Mouse (Mus musculus): ENCODE measurements at regions not wholly inside any gene's neighbourhood (a gene's known extent, or its start where the extent isn't known, plus 50 kb on each side); places are given as distances from the start of the nearest gene placed in this dataset.

DNA sequence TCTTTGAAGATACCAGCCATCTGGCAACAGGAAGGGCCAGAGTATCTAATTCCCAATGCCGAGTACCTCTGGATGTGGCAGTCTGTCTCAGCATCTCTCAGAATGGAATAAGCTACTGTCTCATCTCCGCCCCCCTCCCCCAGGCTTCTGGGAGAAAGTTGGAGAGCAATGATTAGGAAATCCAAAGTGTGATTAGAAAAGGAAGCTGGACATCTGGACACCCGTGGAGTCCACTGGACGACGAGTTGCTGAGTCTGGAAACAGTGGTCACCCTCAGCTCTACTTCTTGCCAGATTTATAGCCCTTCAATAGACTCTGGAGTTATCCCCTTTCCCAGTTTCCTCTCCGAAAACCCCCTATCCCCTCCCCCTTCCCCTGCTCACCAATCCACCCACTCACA lies 105.3 kb upstream of the Tmtc2 start:
- 76% methylated on average over 6 of the region's 6 CpGs for WGBS
- ATAC-seq (ENCODE audit: low FRiP score, low read depth) (no peak), DNase-seq (ENCODE audit: low spot score) (no peak)
- no peak overlapping the region for H3K9ac ChIP-seq (ENCODE audit: low read depth, low read length, severe bottlenecking)
- H3K36me3 ChIP-seq (ENCODE audit: control insufficient read depth, insufficient read depth, low read length): no peaks in the 10 kb centered on the region
- H3K4me2 ChIP-seq (replicated peaks; ENCODE audit: low read depth, low read length, severe bottlenecking): no peak overlapping the region
- H3K4me1 ChIP-seq (ENCODE audit: control insufficient read depth, insufficient read depth, low read length): no peaks in the 10 kb centered on the region
- no peaks in the 10 kb centered on the region for H3K27me3 ChIP-seq (ENCODE audit: control insufficient read depth, insufficient read depth, low read length)
- no peak overlapping the region for H3K4me3 ChIP-seq (replicated peaks; ENCODE audit: low read length)
- no peak for TF ChIP-seq POLR2A (IDR thresholded peaks at IDR 0.05; ENCODE audit: borderline replicate concordance, extremely low read depth, insufficient read depth, insufficient read length)
- no peaks in the 10 kb centered on the region; the same call in 1 of the 2 replicates for H3K9me3 ChIP-seq (ENCODE audit: control insufficient read depth, low read length)
- no peak overlapping the region for H3K27ac ChIP-seq (replicated peaks; ENCODE audit: low read depth, low read length)

- Histone ChIP-seq H3K27me3 (ENCODE audit: control insufficient read depth, insufficient read depth, low read length) (no peaks in the 10 kb centered on the region), H3K27ac (replicated peaks; ENCODE audit: low read depth, low read length) (no peak overlapping the region), H3K4me2 (replicated peaks; ENCODE audit: low read depth, low read length, severe bottlenecking) (no peak overlapping the region), H3K36me3 (ENCODE audit: control insufficient read depth, insufficient read depth, low read length) (no peaks in the 10 kb centered on the region), H3K4me3 (replicated peaks; ENCODE audit: low read length) (no peak overlapping the region), H3K9ac (ENCODE audit: low read depth, low read length, severe bottlenecking) (no peak overlapping the region), H3K9me3 (ENCODE audit: control insufficient read depth, low read length) (no peaks in the 10 kb centered on the region), H3K4me1 (ENCODE audit: control insufficient read depth, insufficient read depth, low read length) (no peaks in the 10 kb centered on the region)
- no peak for TF ChIP-seq POLR2A (IDR thresholded peaks at IDR 0.05; ENCODE audit: borderline replicate concordance, extremely low read depth, insufficient read depth, insufficient read length)
- ATAC-seq (ENCODE audit: low FRiP score, low read depth) (no peak), DNase-seq (ENCODE audit: low spot score) (no peak)
- WGBS: 77% methylated on average over 2 of the region's 2 CpGs
Observed at GRCm38 (mm10) chr10:105666959-105667358, 92.7 kb upstream of the Tmtc2 start.

GRCm38 (mm10) chr10:105660761-105661160 lies 86.5 kb upstream of the Tmtc2 start:
- Histone ChIP-seq H3K9me3 (ENCODE audit: control insufficient read depth, low read length) (no peaks in the 10 kb centered on the region), H3K4me3 (replicated peaks; ENCODE audit: low read length) (no peak overlapping the region), H3K27me3 (ENCODE audit: control insufficient read depth, insufficient read depth, low read length) (no peaks in the 10 kb centered on the region), H3K4me2 (replicated peaks; ENCODE audit: low read depth, low read length, severe bottlenecking) (no peak overlapping the region), H3K9ac (ENCODE audit: low read depth, low read length, severe bottlenecking) (no peak overlapping the region), H3K36me3 (ENCODE audit: control insufficient read depth, insufficient read depth, low read length) (no peaks in the 10 kb centered on the region), H3K4me1 (ENCODE audit: control insufficient read depth, insufficient read depth, low read length) (0 out of 2 replicates have a peak, but pooled peaks cover 3% of the 10 kb centered on the region), H3K27ac (replicated peaks; ENCODE audit: low read depth, low read length) (no peak overlapping the region)
- DNase-seq (ENCODE audit: low spot score): no peak
- no peak for ATAC-seq (ENCODE audit: low FRiP score, low read depth)
- WGBS: 89% methylated on average over 7 of the region's 7 CpGs
- no peak for TF ChIP-seq POLR2A (IDR thresholded peaks at IDR 0.05; ENCODE audit: borderline replicate concordance, extremely low read depth, insufficient read depth, insufficient read length)

DNA sequence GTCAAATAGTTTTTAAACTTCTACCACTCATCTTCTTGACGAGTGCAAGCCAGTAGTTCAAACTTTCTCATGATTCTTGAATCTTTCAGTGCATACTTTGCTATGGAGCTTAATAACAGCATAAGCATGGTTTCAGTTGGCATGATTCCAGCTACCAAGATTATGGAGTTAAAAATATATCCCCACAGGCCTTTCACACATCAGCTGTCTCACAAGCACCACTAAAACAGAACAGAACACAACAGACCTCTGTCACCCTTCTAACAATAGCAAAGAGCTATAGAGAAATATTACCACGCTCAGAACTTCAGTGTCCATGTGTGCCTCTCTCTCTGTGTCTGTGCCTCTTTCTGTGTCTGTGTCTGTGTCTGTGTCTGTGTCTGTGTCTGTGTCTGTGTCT lies 82.5 kb upstream of the Tmtc2 start:
- TF ChIP-seq POLR2A (IDR thresholded peaks at IDR 0.05; ENCODE audit: borderline replicate concordance, extremely low read depth, insufficient read depth, insufficient read length): no peak
- no peaks in the 10 kb centered on the region for H3K27me3 ChIP-seq (ENCODE audit: control insufficient read depth, insufficient read depth, low read length)
- DNase-seq (ENCODE audit: low spot score) (peak; percentile 63), ATAC-seq (ENCODE audit: low FRiP score, low read depth) (peak; percentile 37; the same call in 1 of the 2 replicates)
- H3K36me3 ChIP-seq (ENCODE audit: control insufficient read depth, insufficient read depth, low read length): no peaks in the 10 kb centered on the region
- H3K27ac ChIP-seq (replicated peaks; ENCODE audit: low read depth, low read length): no peak overlapping the region
- H3K4me2 ChIP-seq (replicated peaks; ENCODE audit: low read depth, low read length, severe bottlenecking): no peak overlapping the region
- H3K4me1 ChIP-seq (ENCODE audit: control insufficient read depth, insufficient read depth, low read length): 0 out of 2 replicates have a peak, but pooled peaks cover 3% of the 10 kb centered on the region
- H3K9ac ChIP-seq (ENCODE audit: low read depth, low read length, severe bottlenecking): no peak overlapping the region
- WGBS: 46% methylated on average over 2 of the region's 2 CpGs
- H3K4me3 ChIP-seq (replicated peaks; ENCODE audit: low read length): no peak overlapping the region
- H3K9me3 ChIP-seq (ENCODE audit: control insufficient read depth, low read length): no peaks in the 10 kb centered on the region

DNA sequence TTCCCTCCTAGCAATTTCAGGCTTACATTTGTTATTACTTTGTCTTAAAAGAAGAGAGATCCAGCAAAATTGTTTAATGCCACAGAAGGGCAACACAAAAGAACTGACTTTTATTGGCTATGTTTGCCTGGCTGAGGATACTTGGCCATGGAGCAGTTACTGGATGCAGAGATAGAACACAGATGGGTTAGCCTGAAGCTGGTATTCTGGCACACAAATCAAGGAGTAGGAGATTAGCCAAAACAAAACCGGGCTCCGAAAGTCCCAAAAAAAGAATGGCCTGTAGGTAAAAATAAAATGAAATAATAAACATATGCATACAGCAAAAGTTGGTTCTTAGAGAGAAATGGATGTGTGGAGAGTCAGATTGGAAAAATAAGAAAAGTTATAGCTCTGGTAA lies 78.2 kb upstream of the Tmtc2 start:
- Histone ChIP-seq H3K36me3 (ENCODE audit: control insufficient read depth, insufficient read depth, low read length) (no peaks in the 10 kb centered on the region), H3K27ac (replicated peaks; ENCODE audit: low read depth, low read length) (no peak overlapping the region), H3K27me3 (ENCODE audit: control insufficient read depth, insufficient read depth, low read length) (no peaks in the 10 kb centered on the region), H3K4me3 (replicated peaks; ENCODE audit: low read length) (no peak overlapping the region), H3K4me1 (ENCODE audit: control insufficient read depth, insufficient read depth, low read length) (0 out of 2 replicates have a peak, but pooled peaks cover 7% of the 10 kb centered on the region), H3K9ac (ENCODE audit: low read depth, low read length, severe bottlenecking) (no peak overlapping the region), H3K4me2 (replicated peaks; ENCODE audit: low read depth, low read length, severe bottlenecking) (no peak overlapping the region), H3K9me3 (ENCODE audit: control insufficient read depth, low read length) (no peaks in the 10 kb centered on the region)
- no peak for TF ChIP-seq POLR2A (IDR thresholded peaks at IDR 0.05; ENCODE audit: borderline replicate concordance, extremely low read depth, insufficient read depth, insufficient read length)
- DNase-seq (ENCODE audit: low spot score) (no peak), ATAC-seq (ENCODE audit: low FRiP score, low read depth) (no peak)
- WGBS: 88% methylated on average over 2 of the region's 2 CpGs

GRCm38 (mm10) chr10:105639011-105639451 lies 64.8 kb upstream of the Tmtc2 start:
- Histone ChIP-seq H3K9me3 (ENCODE audit: control insufficient read depth, low read length) (no peaks in the 10 kb centered on the region), H3K9ac (ENCODE audit: low read depth, low read length, severe bottlenecking) (no peak overlapping the region), H3K36me3 (ENCODE audit: control insufficient read depth, insufficient read depth, low read length) (no peaks in the 10 kb centered on the region), H3K27ac (replicated peaks; ENCODE audit: low read depth, low read length) (no peak overlapping the region), H3K27me3 (ENCODE audit: control insufficient read depth, insufficient read depth, low read length) (no peaks in the 10 kb centered on the region), H3K4me1 (ENCODE audit: control insufficient read depth, insufficient read depth, low read length) (no peaks in the 10 kb centered on the region), H3K4me2 (replicated peaks; ENCODE audit: low read depth, low read length, severe bottlenecking) (no peak overlapping the region), H3K4me3 (replicated peaks; ENCODE audit: low read length) (no peak overlapping the region)
- DNase-seq (ENCODE audit: low spot score) (no peak), ATAC-seq (ENCODE audit: low FRiP score, low read depth) (no peak)
- WGBS: 79% methylated on average over 9 of the region's 9 CpGs
- no peak for TF ChIP-seq POLR2A (IDR thresholded peaks at IDR 0.05; ENCODE audit: borderline replicate concordance, extremely low read depth, insufficient read depth, insufficient read length)

Data from limb, embryonic 14.5 days (tissue).